Mouse (Mus musculus) pancreas, adult 10 weeks (tissue): Measurements from ENCODE around the gene Ptpn20. TPM values are rescaled to one million over a fixed set of nuclear protein-coding genes. Genes with fewer than 3 reads are reported as not detected.

ENCODE experiments used
- polyA plus RNA-seq: library from polyadenylated mRNA; stranded (reverse); fragments of 350-450 nt; fragmentation: Illumina TruSeq; extraction: RNeasy Lipid Tissue Mini Kit (QIAGEN cat#74804); gene quantifications from one replicate; pipeline ENCODE4 v1.2.3, GENCODE M21; 2015; ENCODE audit warnings: low read depth, low replicate concordance; ENCODE audit not compliant: insufficient read depth

The Ptpn20 gene
- not detected for polyA plus RNA-seq

DNA sequence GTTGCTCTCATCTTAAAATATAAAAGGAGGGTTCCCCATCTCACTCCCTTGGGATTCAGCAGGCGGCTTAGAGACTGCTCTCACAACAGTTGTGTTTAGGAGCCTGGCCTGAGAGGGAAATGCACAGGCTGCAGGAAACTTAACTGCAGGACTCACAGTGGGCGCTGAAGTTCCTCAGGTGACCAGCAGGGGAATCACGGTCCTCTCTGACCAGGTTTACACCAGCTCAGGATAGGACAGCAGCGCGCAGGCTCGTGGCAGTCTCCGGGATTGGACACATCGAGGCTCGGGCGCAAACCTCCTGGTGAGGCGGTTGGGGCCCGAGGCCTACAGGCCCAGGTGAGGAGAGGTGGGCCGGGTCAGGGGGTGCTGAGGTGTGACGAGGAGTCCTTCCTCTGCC lies at the start of gene Ptpn20:
Ptpn20 (plus strand) TSS at position 257 of the 400 bp plus-strand sequence.

Other genes starting within 250 kb of the Ptpn20 start
- 4.1 TPM for gene Mapk8, start 142.0 kb upstream of the Ptpn20 start, polyA plus RNA-seq
- not detected for gene Frmpd2, start 117.5 kb upstream of the Ptpn20 start, polyA plus RNA-seq